Mouse (Mus musculus) thymus, postnatal 0 days (tissue): ENCODE data around the gene Luc7l. TPM values are rescaled to one million over a fixed set of nuclear protein-coding genes. Genes with fewer than 3 reads are reported as not detected.
"Not testable (repeated sequence)": the region's sequence is repeated elsewhere in the genome, so short reads cannot be mapped to it uniquely, and the experiment has no call there.

Experiments used
- DNase-seq: peaks from one replicate; pipeline ENCODE4 v3.0.0-alpha.2; 2015; ENCODE audit warnings: low spot score
- polyA plus RNA-seq: library from polyadenylated mRNA; unstranded; fragments of >200 nt; fragmentation: Nextera tagmentation; extraction: Ambion mirVana; gene quantifications from 2 replicates; pipeline ENCODE4 v1.2.1, GENCODE M21; 2015

Luc7l gene
- polyA plus RNA-seq, 1 experiment from 2014 or later = 86.3 TPM

DNA sequence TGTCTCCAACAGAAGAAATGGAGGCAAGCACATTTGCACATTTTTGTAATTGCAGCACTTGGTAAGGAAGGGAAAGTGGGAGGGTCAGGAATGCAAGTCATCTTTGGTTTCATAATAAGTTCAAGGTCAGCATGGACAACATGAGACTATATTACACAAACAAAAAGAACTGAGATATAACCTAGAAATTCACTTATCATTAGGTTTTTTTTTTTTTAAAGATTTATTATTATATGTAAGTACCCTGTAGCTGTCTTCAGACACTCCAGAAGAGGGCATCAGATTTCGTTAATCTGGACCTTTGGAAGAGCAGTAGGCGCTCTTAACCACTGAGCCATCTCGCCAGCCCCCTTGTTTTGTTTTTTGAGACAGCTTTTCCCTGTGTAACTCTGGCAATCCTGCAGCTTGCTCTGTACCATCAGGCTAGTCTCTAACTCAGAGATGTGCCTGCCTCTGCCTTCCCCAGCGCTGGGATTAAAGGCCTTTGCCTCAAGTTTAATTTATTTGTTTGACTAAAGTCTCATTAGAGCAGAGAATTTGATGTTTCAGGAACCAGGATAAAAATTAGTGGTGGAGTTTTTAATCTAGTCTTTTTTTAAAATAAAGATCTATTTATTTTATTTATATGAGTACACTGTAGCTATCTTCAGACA is 684 bp upstream of the Luc7l start:
- DNase-seq = no peak

DNA sequence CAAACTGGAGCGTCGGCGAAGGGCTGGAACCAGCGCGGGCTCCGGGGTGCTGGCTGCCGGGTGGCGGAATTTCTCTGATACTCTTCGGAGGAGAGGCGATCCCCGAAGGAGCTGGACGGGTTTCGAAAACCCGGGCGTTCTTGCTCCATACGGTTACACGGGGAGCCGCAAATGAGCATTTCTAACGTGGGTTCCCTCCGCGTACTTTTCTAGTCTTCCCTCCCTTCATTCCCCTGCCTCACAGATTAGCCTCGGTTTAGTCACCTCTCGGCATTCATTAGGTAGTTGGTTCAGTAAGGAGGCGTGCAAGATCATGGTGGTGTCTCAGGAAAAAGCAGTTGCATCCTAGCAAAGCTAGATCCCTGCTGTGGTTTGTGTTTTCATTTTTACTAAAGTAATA is 703 bp downstream of the Luc7l start:
- no peak for DNase-seq

DNA sequence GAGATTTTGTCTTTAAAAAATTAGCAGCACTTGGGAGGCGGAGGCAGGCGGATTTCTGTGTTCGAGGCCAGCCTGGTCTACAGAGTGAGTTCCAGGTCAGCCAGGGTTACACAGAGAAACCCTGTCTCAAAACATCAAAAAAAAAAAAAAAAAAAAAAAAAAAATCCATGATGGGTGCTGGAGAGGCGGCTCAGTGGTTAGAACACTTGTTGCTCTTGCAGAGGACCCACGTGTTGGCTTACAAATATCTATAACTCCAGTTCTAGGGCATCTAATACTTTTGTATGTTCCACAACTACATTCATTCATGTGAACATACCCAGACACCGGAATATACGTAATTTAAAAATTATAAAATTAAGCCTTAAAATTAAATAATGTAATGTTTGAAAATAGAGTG is 2.6 kb downstream of the Luc7l start:
- no peak for DNase-seq

DNA sequence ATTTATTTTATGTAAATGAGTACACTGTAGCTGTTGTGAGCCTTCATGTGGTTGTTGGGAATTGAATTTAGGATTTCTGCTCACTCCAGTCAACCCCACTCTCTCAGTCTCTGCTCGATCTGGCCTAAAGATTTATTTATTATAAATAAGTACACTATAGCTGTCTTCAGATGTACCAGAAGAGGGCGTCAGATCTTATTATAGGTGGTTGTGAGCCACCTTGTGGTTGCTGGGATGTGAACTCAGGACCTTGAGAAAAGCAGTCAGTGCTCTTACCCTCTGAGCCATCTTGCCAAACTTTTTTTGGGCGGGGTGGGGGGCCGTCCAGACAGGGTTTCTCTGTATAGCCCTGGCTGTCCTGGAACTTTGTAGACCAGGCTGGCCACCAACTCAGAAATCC is 9.1 kb downstream of the Luc7l start:
- DNase-seq = peak; percentile 13

DNA sequence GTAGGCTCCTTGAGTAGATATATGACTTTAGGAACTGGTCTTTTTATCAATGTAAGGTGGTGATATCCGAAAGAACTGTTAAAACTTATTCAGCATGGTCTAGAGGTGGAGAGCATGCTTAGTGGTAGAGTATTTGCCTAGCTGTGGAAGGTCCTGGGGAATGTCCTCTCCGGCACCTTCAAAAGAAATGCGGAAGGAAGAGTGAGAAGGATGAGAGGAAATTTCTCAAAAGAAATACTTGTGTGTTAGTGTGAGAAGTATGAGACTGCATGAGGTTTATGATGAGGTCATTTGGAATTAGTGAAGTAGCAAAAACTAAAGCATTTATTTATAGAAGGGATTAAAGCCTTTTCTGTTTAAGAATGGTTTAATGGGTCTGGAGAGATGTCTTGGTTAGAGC is 9.7 kb downstream of the Luc7l start:
- no peak for DNase-seq

DNA sequence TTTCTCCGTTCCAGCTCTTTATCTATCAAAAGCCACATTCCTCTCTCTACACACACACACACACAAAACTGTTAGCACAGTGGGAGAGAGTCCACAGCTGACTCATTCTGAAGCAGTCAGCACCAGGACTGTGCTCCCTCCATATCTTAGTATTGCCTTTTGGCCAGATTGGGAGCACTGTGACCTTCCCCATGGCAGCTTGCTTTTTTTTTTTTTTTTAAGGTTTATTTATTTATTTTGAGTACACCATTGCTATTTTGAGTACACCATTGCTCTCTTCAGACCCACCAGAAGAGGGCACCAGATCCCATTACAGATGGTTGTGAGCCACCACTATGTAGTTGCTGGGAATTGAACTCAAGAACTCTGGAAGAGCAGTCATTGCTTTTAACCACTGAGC is 16.2 kb downstream of the Luc7l start:
- no peak for DNase-seq

DNA sequence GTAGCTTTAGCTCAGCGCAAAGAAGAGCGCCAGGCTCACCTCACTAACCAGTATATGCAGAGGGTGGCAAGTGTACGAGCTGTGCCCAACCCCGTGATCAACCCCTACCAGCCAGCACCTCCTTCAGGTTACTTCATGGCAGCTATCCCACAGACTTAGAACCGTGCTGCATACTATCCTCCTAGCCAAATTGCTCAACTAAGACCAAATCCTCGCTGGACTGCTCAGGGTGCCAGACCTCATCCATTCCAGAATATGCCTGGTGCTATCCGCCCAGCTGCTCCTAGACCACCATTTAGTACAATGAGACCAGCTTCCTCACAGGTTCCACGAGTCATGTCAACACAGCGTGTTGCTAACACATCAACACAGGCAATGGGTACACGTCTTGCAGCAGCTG is 16.9 kb downstream of the Luc7l start:
- not testable (repeated sequence) for DNase-seq

DNA sequence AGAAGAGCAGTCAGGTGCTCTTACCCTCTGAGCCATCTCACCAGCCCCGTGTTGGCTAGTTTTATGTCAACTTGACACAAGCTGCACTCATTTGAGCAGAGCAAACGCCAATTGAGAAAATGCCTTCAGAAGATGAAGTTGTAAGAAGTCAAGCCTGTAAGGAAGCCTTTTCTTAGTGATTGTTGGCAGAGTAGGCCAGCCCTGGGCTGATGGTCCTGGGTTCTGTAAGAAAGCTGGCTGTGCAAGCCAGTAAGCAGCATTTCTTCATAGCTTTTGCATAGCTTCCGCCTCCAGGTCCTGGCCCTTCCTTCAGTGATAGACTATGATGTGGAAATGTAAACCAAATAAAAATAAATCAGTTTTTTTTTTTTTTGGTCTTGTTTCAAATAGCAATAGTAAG is 19.9 kb downstream of the Luc7l start:
- no peak for DNase-seq

DNA sequence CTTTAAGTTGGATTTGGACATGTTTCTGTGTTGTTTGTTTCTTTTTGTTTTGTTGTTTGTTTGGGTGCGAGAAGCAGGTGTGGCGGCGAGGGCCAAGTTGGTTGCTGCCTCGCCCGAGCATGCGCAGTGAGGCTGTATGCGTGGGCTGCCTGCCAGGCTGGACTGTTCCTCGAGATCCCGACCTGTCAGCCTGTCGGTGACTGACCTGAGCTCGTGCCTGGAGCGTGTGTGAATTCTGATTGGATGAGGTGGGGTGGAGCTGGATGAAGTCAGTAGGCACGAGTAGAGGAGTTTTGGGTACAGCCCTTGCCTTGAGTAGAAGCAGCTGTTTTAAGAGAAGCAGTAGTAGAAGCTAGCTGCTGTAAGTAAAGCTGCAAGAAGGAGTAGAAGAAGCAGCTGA is 23.2 kb downstream of the Luc7l start:
- no peak for DNase-seq

DNA sequence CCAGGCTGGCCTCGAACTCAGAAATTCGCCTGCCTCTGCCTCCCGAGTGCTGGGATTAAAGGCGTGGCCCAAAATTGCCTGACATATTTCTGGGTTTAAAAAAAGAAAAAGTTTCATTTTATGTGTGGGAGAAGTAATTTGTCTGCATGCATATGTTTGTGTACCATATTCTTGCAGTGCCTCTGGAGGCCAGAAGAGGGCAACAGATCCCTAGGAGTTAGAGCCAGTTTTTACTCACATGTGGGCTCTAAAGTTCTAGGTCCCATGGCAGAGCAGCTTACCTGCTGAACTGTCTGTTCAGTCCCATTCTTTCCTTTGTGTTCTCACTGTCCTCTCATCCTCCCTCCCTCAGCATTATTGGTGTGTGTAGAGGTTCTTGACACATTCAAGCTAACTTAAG is 24.0 kb downstream of the Luc7l start:
- peak; percentile 38 for DNase-seq

DNA sequence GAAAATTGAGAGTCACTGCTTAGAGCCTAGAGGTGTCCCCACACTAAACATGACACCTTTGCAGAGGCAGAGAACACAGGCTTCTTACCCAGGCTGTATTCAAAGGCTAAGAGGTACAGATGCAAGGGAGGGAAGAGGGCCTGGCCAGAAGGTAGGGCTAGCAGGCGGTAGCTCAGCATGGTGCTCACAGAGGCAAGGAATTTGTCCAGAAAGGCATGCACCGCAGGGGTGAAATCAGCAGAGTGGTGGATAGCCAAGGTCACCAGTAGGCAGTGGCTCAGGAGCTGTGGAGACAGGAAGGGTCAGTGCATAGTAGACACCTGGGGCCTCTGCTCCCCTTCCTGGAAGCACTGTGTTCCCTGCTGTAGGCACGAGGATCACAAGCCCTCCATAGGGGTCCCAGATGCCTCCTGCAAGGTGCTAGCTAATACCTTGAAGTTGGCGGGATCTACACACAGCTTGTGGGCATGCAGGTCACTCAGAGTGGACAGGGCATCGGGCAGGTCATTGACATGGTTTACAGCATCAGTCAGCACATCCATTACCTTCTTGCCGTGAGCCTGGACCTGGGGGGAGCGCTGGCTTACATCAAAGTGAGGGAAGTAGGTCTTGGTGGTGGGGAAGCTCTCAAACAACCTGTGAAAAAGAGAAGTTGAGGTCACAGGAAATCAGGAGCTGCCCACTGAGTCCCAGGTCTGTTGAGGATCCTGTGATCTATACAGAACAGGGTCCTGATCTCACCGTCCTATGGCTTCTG is 33.7 kb downstream of the Luc7l start:
- DNase-seq = no peak

DNA sequence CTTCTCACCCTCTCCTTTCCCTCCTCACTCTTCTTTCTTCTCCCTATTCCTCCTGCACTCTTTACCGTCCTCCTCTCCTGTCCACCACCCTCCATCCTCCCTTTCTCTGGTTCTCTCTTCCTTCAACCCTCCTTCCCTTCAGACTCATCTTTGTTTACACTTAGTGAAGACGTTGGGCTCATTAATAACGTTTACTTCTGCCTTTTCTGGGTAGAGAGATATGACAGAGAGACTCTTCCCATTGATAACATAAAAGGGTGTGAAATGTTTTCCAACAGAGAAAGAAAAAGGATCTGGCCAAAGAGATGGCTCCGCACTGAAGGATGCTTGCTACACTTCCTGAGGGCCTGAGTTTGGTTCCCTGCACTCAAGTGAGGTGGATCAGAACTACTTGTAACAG is 36.8 kb downstream of the Luc7l start:
- DNase-seq = no peak

DNA sequence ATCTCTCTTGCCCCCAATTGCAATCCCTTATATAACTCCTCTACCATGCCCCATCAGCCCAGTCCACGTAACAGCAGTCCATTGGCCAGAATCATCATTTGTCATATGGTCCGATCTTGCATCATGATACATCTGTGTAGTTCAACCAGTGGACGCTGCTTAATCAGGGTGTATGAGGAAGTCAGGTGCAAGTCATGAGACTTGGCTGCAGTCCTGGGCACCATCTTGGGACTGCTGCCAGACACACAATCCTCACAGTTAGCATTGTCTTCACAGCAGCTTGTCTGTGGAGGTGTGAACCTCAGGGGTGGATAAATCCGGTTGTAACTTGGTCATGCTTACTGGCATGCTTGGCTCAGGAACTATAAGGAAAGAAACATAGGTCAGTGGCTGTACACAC is 45.6 kb downstream of the Luc7l start:
- DNase-seq = not testable (repeated sequence)

DNA sequence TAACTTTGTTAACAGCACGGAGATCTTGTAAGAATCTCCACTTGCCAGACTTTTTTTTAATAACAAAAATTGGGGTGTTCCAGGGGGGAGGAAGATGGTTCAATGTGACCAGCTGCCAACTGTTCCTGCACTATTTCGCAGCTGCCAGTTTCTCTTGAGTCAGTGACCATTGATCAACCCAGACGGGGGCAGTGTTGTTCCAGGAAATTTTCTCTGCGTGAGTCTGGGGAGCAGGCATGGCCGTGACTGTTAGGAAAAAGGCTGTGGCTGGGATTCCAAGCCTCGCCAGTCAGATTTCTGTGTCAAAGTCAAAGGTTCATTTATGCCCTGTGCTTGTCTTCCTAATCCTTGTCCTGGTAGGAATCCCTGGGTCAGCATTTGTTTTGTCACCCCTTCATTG is 61.6 kb downstream of the Luc7l start:
- peak; percentile 42 for DNase-seq

DNA sequence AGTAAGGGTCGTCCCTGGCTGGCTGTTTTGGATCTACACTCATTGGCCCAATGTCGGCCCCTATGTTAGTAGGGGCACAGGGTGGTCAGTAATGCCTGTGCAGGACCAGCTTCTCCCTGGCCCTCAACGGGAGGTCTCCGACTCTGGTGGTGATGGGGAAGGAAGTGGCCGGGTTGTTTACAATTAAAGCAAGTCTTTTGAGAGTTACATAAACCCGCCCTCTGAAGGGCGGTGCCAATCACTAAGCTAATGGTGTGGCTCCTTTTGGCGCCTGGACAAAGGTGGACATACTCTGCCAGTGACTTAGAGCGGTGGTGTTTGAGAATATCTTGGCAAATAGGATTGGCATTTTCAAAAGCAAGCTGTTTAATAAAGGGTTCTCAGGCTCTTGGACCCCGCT is 62.8 kb downstream of the Luc7l start:
- no peak for DNase-seq

DNA sequence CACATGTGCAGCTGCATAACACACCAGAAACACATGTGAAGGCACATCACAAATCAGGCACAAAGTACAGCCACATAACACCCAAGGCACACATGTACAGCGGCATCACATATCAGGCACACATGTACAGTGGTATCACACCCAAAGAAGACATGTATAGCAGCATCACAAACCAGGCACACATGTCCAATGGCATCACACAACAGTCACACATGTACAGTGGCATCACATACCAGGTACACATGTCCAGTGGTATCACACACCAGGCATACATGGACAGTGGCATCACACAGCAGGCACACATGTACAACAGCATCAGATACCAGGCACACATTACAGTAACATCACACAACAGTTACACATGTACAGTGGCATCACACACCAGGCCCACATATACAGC is 65.7 kb downstream of the Luc7l start:
- DNase-seq = no peak

Other genes starting within 250 kb of the Luc7l start
- 3.1 and 4.7 TPM in 2 replicates for gene Rab11fip3, start 183.3 kb upstream of the Luc7l start, polyA plus RNA-seq
- 11.4 and 13.1 TPM in 2 replicates for gene Decr2, start 162.6 kb upstream of the Luc7l start, polyA plus RNA-seq
- gene Nme4, start 157.3 kb upstream of the Luc7l start, polyA plus RNA-seq = 41.9 and 46.1 TPM in 2 replicates
- gene Tmem8, start 139.6 kb upstream of the Luc7l start, polyA plus RNA-seq = 2.2 and 2.4 TPM in 2 replicates
- gene Mrpl28, start 129.4 kb upstream of the Luc7l start, polyA plus RNA-seq = 158 and 161 TPM in 2 replicates
- 14.4 and 22.8 TPM in 2 replicates for gene Axin1, start 114.2 kb upstream of the Luc7l start, polyA plus RNA-seq
- gene Pdia2, start 53.8 kb upstream of the Luc7l start, polyA plus RNA-seq = not detected in 2 replicates
- 0.14 and 0.27 TPM in 2 replicates for gene Rgs11, start 49.9 kb upstream of the Luc7l start, polyA plus RNA-seq
- gene Arhgdig, start 45.1 kb upstream of the Luc7l start, polyA plus RNA-seq = 0.92 and 1.4 TPM in 2 replicates
- 9.0 and 9.3 TPM in 2 replicates for gene Fam234a, start 8.7 kb upstream of the Luc7l start, polyA plus RNA-seq
- gene Neurl1b, start 161.9 kb downstream of the Luc7l start, polyA plus RNA-seq = 0.39 and 1.3 TPM in 2 replicates